Mouse (Mus musculus): ENCODE data around the gene 2900026A02Rik.

DNA sequence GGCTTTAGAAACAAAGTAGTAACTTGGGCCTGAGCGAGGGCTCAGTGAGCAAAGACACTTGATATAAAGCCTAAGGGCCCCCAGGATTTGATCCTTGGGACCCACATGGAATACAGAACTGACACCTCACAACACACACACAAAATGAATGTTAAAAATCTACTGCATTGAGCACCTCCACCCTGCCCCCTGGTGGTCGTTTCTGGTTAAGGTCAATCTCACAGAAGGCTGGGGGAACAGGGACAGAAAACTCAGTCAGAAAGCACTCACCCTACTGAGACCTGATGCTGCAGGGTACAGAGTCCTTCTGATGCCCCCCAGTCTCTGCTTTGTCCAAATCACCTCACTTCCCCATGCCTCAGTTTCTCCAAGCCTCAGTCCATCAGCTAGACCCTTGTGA, 53.3 kb downstream of the 2900026A02Rik start:
- TF ChIP-seq CTCF (IDR thresholded peaks at IDR 0.05; ENCODE audit: control insufficient read depth, insufficient read depth, insufficient replicate concordance, low read depth, low read length) (peak; percentile 44; the same call in 1 of the 2 replicates), POLR2A (IDR thresholded peaks at IDR 0.05; ENCODE audit: control insufficient read depth, low read depth, low read length) (no peak)

All from testis, adult 2 months (tissue).